Mouse (Mus musculus) liver, adult (tissue): ENCODE results near the gene Bcan.

ENCODE experiments used
- GATA4 ChIP-seq: IDR thresholded peaks from 2 replicates; pipeline ENCODE4 v1.6.1; 2014; ENCODE audit warnings: mild to moderate bottlenecking, low read length; ENCODE audit not compliant: insufficient replicate concordance

The Bcan gene

GRCm38 (mm10) chr3:88005822-88006786 lies 6.1 kb upstream of the Bcan start:
- no peak for TF ChIP-seq GATA4

- TF ChIP-seq GATA4, result no peak
These were observed 2.4 kb upstream of the Bcan start for GRCm38 (mm10) chr3:88002291-88002976.

GRCm38 (mm10) chr3:88000816-88001595 lies 976 bp upstream of the Bcan start:
- no peak for TF ChIP-seq GATA4

GRCm38 (mm10) chr3:87999243-87999895 lies 661 bp downstream of the Bcan start:
- no peak for TF ChIP-seq GATA4

- no peak for TF ChIP-seq GATA4
These were observed 1.3 kb downstream of the Bcan start for GRCm38 (mm10) chr3:87998747-87999146.

GRCm38 (mm10) chr3:87996971-87997614 lies 2.9 kb downstream of the Bcan start:
- no peak for TF ChIP-seq GATA4

GRCm38 (mm10) chr3:87996401-87996800 lies 3.6 kb downstream of the Bcan start:
- TF ChIP-seq GATA4, result no peak

GRCm38 (mm10) chr3:87995331-87995730 lies 4.7 kb downstream of the Bcan start:
- TF ChIP-seq GATA4, result no peak

GRCm38 (mm10) chr3:87993436-87993835 lies 6.6 kb downstream of the Bcan start:
- TF ChIP-seq GATA4, result no peak

GRCm38 (mm10) chr3:87989935-87990334 lies 10.1 kb downstream of the Bcan start:
- TF ChIP-seq GATA4, result no peak

GRCm38 (mm10) chr3:87988068-87988467 lies 12.0 kb downstream of the Bcan start:
- no peak for TF ChIP-seq GATA4

GRCm38 (mm10) chr3:87987633-87988032 lies 12.4 kb downstream of the Bcan start:
- TF ChIP-seq GATA4, result no peak

GRCm38 (mm10) chr3:87986868-87987267 lies 13.2 kb downstream of the Bcan start:
- TF ChIP-seq GATA4, result no peak

- no peak for TF ChIP-seq GATA4
These were observed 14.3 kb downstream of the Bcan start for GRCm38 (mm10) chr3:87985505-87986320.

GRCm38 (mm10) chr3:87984094-87984493 lies 15.9 kb downstream of the Bcan start:
- no peak for TF ChIP-seq GATA4
